Mouse (Mus musculus): ENCODE data around the gene Tk1. TPM values are rescaled to one million over a fixed set of nuclear protein-coding genes. Genes with fewer than 3 reads are reported as not detected.
A peak's percentile ranks its signal among the peaks of the same experiment; 100 is the strongest.

The Tk1 gene
- polyA plus RNA-seq, 1 experiment from 2014 or later = 159 TPM

- 2% methylated on average over 65 of the region's 75 CpGs for WGBS
These were observed 16.2 kb downstream of the Tk1 start, which contains the start of the genes Gm20708 and Syngr2 for GRCm38 (mm10) chr11:117809407-117810311. Gm20708 (plus strand) TSS chr11:117809668. Syngr2 (plus strand) TSS chr11:117809668.

GRCm38 (mm10) chr11:117806781-117807180 is 19.1 kb downstream of the Tk1 start:
- Histone ChIP-seq H3K9ac (ENCODE audit: low read length) (no peak overlapping the region), H3K4me3 (ENCODE audit: low read depth, low read length) (no peak overlapping the region), H3K9me3 (ENCODE audit: control insufficient read depth, low read length) (no peaks in the 10 kb centered on the region), H3K27me3 (replicated peaks; ENCODE audit: control insufficient read depth, insufficient read depth, low read length) (no peaks in the 10 kb centered on the region), H3K27ac (ENCODE audit: low read depth) (no peak overlapping the region), H3K4me2 (ENCODE audit: low read length) (no peak overlapping the region), H3K4me1 (replicated peaks; ENCODE audit: control insufficient read depth, insufficient read depth, low read length) (peaks cover 7% of the 10 kb centered on the region), H3K36me3 (ENCODE audit: control insufficient read depth, insufficient read depth, low read length) (no peaks in the 10 kb centered on the region)
- ATAC-seq (replicated peaks; ENCODE audit: low FRiP score, low TSS enrichment, low read depth) (no peak), DNase-seq (ENCODE audit: low spot score) (no peak)
- WGBS = 92% methylated on average over 6 of the region's 6 CpGs

More at GRCm38 (mm10) chr11:117809407-117810311, 16.2 kb downstream of the Tk1 start, which contains the start of the genes Gm20708 and Syngr2:
- peaks cover 25% of the 10 kb centered on the region for H3K36me3 ChIP-seq (ENCODE audit: control insufficient read depth, insufficient read depth, low read length)
- H3K4me2 ChIP-seq (ENCODE audit: low read length) = peak within 1 kb of the TSS; percentile 99
- peaks cover 7% of the 10 kb centered on the region for H3K4me1 ChIP-seq (replicated peaks; ENCODE audit: control insufficient read depth, insufficient read depth, low read length)
- H3K27ac ChIP-seq (ENCODE audit: low read depth) = peak within 1 kb of the TSS; percentile 70
- peak within 1 kb of the TSS; percentile 77 for H3K9ac ChIP-seq (ENCODE audit: low read length)
- peak; percentile 86 for DNase-seq (ENCODE audit: low spot score)
- no peaks in the 10 kb centered on the region for H3K9me3 ChIP-seq (ENCODE audit: control insufficient read depth, low read length)
- H3K4me3 ChIP-seq (ENCODE audit: low read depth, low read length) = peak within 1 kb of the TSS; percentile 77
- peak; percentile 71 for ATAC-seq (replicated peaks; ENCODE audit: low FRiP score, low TSS enrichment, low read depth)
- no peaks in the 10 kb centered on the region for H3K27me3 ChIP-seq (replicated peaks; ENCODE audit: control insufficient read depth, insufficient read depth, low read length)

GRCm38 (mm10) chr11:117803166-117803688 is 22.7 kb downstream of the Tk1 start:
- 78% methylated on average over 3 of the region's 3 CpGs for WGBS
- no peak for ATAC-seq (replicated peaks; ENCODE audit: low FRiP score, low TSS enrichment, low read depth)
- H3K4me1 ChIP-seq (replicated peaks; ENCODE audit: control insufficient read depth, insufficient read depth, low read length) = peaks cover 9% of the 10 kb centered on the region
- no peak overlapping the region for H3K27ac ChIP-seq (ENCODE audit: low read depth)
- no peak overlapping the region for H3K9ac ChIP-seq (ENCODE audit: low read length)
- H3K27me3 ChIP-seq (replicated peaks; ENCODE audit: control insufficient read depth, insufficient read depth, low read length) = no peaks in the 10 kb centered on the region
- no peaks in the 10 kb centered on the region for H3K36me3 ChIP-seq (ENCODE audit: control insufficient read depth, insufficient read depth, low read length)
- no peak for DNase-seq (ENCODE audit: low spot score)
- H3K4me3 ChIP-seq (ENCODE audit: low read depth, low read length) = no peak overlapping the region
- H3K9me3 ChIP-seq (ENCODE audit: control insufficient read depth, low read length) = no peaks in the 10 kb centered on the region
- H3K4me2 ChIP-seq (ENCODE audit: low read length) = no peak overlapping the region

- Histone ChIP-seq H3K4me1 (replicated peaks; ENCODE audit: control insufficient read depth, insufficient read depth, low read length) (peaks cover 19% of the 10 kb centered on the region), H3K36me3 (ENCODE audit: control insufficient read depth, insufficient read depth, low read length) (no peaks in the 10 kb centered on the region), H3K9ac (ENCODE audit: low read length) (no peak overlapping the region), H3K27ac (ENCODE audit: low read depth) (no peak overlapping the region), H3K27me3 (replicated peaks; ENCODE audit: control insufficient read depth, insufficient read depth, low read length) (no peaks in the 10 kb centered on the region), H3K9me3 (ENCODE audit: control insufficient read depth, low read length) (no peaks in the 10 kb centered on the region), H3K4me3 (ENCODE audit: low read depth, low read length) (no peak overlapping the region), H3K4me2 (ENCODE audit: low read length) (no peak overlapping the region)
- DNase-seq (ENCODE audit: low spot score) = no peak
- 66% methylated on average over 7 of the region's 7 CpGs for WGBS
- ATAC-seq (replicated peaks; ENCODE audit: low FRiP score, low TSS enrichment, low read depth) = no peak
These were observed 24.2 kb downstream of the Tk1 start for GRCm38 (mm10) chr11:117801650-117802049.

- H3K9ac ChIP-seq (ENCODE audit: low read length) = no peak overlapping the region
- H3K27me3 ChIP-seq (replicated peaks; ENCODE audit: control insufficient read depth, insufficient read depth, low read length) = no peaks in the 10 kb centered on the region
- ATAC-seq (replicated peaks; ENCODE audit: low FRiP score, low TSS enrichment, low read depth) (no peak), DNase-seq (ENCODE audit: low spot score) (no peak)
- WGBS = 90% methylated on average over 7 of the region's 7 CpGs
- H3K36me3 ChIP-seq (ENCODE audit: control insufficient read depth, insufficient read depth, low read length) = no peaks in the 10 kb centered on the region
- H3K4me3 ChIP-seq (ENCODE audit: low read depth, low read length) = no peak overlapping the region
- H3K4me1 ChIP-seq (replicated peaks; ENCODE audit: control insufficient read depth, insufficient read depth, low read length) = peaks cover 19% of the 10 kb centered on the region
- H3K9me3 ChIP-seq (ENCODE audit: control insufficient read depth, low read length) = no peaks in the 10 kb centered on the region
- no peak overlapping the region for H3K27ac ChIP-seq (ENCODE audit: low read depth)
- no peak overlapping the region for H3K4me2 ChIP-seq (ENCODE audit: low read length)
These were observed 25.9 kb downstream of the Tk1 start for GRCm38 (mm10) chr11:117800038-117800437.

GRCm38 (mm10) chr11:117799174-117799573 is 26.7 kb downstream of the Tk1 start:
- DNase-seq (ENCODE audit: low spot score) (no peak), ATAC-seq (replicated peaks; ENCODE audit: low FRiP score, low TSS enrichment, low read depth) (no peak)
- Histone ChIP-seq H3K36me3 (ENCODE audit: control insufficient read depth, insufficient read depth, low read length) (no peaks in the 10 kb centered on the region), H3K27me3 (replicated peaks; ENCODE audit: control insufficient read depth, insufficient read depth, low read length) (no peaks in the 10 kb centered on the region), H3K4me2 (ENCODE audit: low read length) (no peak overlapping the region), H3K27ac (ENCODE audit: low read depth) (no peak overlapping the region), H3K4me1 (replicated peaks; ENCODE audit: control insufficient read depth, insufficient read depth, low read length) (peaks cover 19% of the 10 kb centered on the region), H3K4me3 (ENCODE audit: low read depth, low read length) (no peak overlapping the region), H3K9me3 (ENCODE audit: control insufficient read depth, low read length) (no peaks in the 10 kb centered on the region), H3K9ac (ENCODE audit: low read length) (no peak overlapping the region)
- 64% methylated on average over 5 of the region's 5 CpGs for WGBS

- Histone ChIP-seq H3K36me3 (ENCODE audit: control insufficient read depth, insufficient read depth, low read length) (no peaks in the 10 kb centered on the region), H3K27me3 (replicated peaks; ENCODE audit: control insufficient read depth, insufficient read depth, low read length) (no peaks in the 10 kb centered on the region), H3K27ac (ENCODE audit: low read depth) (no peak overlapping the region), H3K4me1 (replicated peaks; ENCODE audit: control insufficient read depth, insufficient read depth, low read length) (peaks cover 19% of the 10 kb centered on the region), H3K9me3 (ENCODE audit: control insufficient read depth, low read length) (no peaks in the 10 kb centered on the region), H3K4me3 (ENCODE audit: low read depth, low read length) (no peak overlapping the region), H3K4me2 (ENCODE audit: low read length) (no peak overlapping the region), H3K9ac (ENCODE audit: low read length) (no peak overlapping the region)
- ATAC-seq (replicated peaks; ENCODE audit: low FRiP score, low TSS enrichment, low read depth) = peak; percentile 53; the same call in 1 of the 2 replicates
- WGBS = 26% methylated on average over 2 of the region's 2 CpGs
- DNase-seq (ENCODE audit: low spot score) = no peak
These were observed 27.7 kb downstream of the Tk1 start for GRCm38 (mm10) chr11:117798160-117798541.

- no peak within 1 kb of the TSS for H3K9ac ChIP-seq (ENCODE audit: low read length)
- H3K27me3 ChIP-seq (replicated peaks; ENCODE audit: control insufficient read depth, insufficient read depth, low read length) = no peaks in the 10 kb centered on the region
- no peak within 1 kb of the TSS for H3K4me3 ChIP-seq (ENCODE audit: low read depth, low read length)
- DNase-seq (ENCODE audit: low spot score) (no peak), ATAC-seq (replicated peaks; ENCODE audit: low FRiP score, low TSS enrichment, low read depth) (no peak)
- no peak within 1 kb of the TSS for H3K27ac ChIP-seq (ENCODE audit: low read depth)
- H3K4me2 ChIP-seq (ENCODE audit: low read length) = no peak within 1 kb of the TSS
- no peaks in the 10 kb centered on the region for H3K36me3 ChIP-seq (ENCODE audit: control insufficient read depth, insufficient read depth, low read length)
- H3K4me1 ChIP-seq (replicated peaks; ENCODE audit: control insufficient read depth, insufficient read depth, low read length) = peaks cover 20% of the 10 kb centered on the region
- WGBS = 52% methylated on average over 9 of the region's 9 CpGs
- H3K9me3 ChIP-seq (ENCODE audit: control insufficient read depth, low read length) = no peaks in the 10 kb centered on the region
These were observed 28.3 kb downstream of the Tk1 start, which contains the start of gene 6030468B19Rik for GRCm38 (mm10) chr11:117797511-117798159. 6030468B19Rik (plus strand) TSS chr11:117797660.

Data from intestine, embryonic 14.5 days (tissue).